Mouse (Mus musculus) heart, postnatal 4 days (tissue): ENCODE data around the gene Chchd6. TPM values are rescaled to one million over a fixed set of nuclear protein-coding genes. Genes with fewer than 3 reads are reported as not detected.

ENCODE experiments used
- DNase-seq: peaks from one replicate; pipeline ENCODE4 v3.0.0; 2021
- total RNA-seq, 2 experiments: library from RNA; stranded (reverse); gene quantifications; 2 replicates each; pipeline ENCODE4 v1.2.3; 2021

Chchd6 gene
- total RNA-seq, 2 experiments from 2014 or later, result 18.8 to 19.8 TPM

- DNase-seq, result peak; percentile 4
These were observed 236.3 kb downstream of the Chchd6 start for GRCm38 (mm10) chr6:89359192-89359591.

- no peak for DNase-seq
These were observed 239.8 kb downstream of the Chchd6 start for GRCm38 (mm10) chr6:89355661-89356060.

- DNase-seq, result no peak
These were observed 240.7 kb downstream of the Chchd6 start for GRCm38 (mm10) chr6:89354726-89355125.

GRCm38 (mm10) chr6:89354076-89354475 lies 241.4 kb downstream of the Chchd6 start:
- no peak for DNase-seq

GRCm38 (mm10) chr6:89353101-89353500 lies 242.4 kb downstream of the Chchd6 start:
- DNase-seq, result no peak

- peak; percentile 68 for DNase-seq
These were observed 243.9 kb downstream of the Chchd6 start for GRCm38 (mm10) chr6:89351441-89352137.

- no peak for DNase-seq
These were observed 244.9 kb downstream of the Chchd6 start for GRCm38 (mm10) chr6:89350520-89350919.

- DNase-seq, result peak; percentile 56
These were observed 245.4 kb downstream of the Chchd6 start for GRCm38 (mm10) chr6:89350037-89350515.

GRCm38 (mm10) chr6:89348363-89348762 lies 247.1 kb downstream of the Chchd6 start:
- DNase-seq, result peak; percentile 41

- no peak for DNase-seq
These were observed 247.7 kb downstream of the Chchd6 start for GRCm38 (mm10) chr6:89347792-89348191.

GRCm38 (mm10) chr6:89345855-89346254 lies 249.6 kb downstream of the Chchd6 start:
- no peak for DNase-seq

- DNase-seq, result no peak
These were observed 250.0 kb downstream of the Chchd6 start for GRCm38 (mm10) chr6:89345486-89345785.

GRCm38 (mm10) chr6:89344613-89345485 lies 250.6 kb downstream of the Chchd6 start:
- peak; percentile 96 for DNase-seq

- DNase-seq, result no peak
These were observed 253.5 kb downstream of the Chchd6 start for GRCm38 (mm10) chr6:89341981-89342380.

- peak; percentile 90 for DNase-seq
These were observed 256.0 kb downstream of the Chchd6 start for GRCm38 (mm10) chr6:89339447-89339846.

- DNase-seq, result no peak
These were observed 256.7 kb downstream of the Chchd6 start for GRCm38 (mm10) chr6:89338733-89339132.

GRCm38 (mm10) chr6:89337574-89337973 lies 257.9 kb downstream of the Chchd6 start:
- DNase-seq, result no peak

GRCm38 (mm10) chr6:89333964-89334702 lies 261.3 kb downstream of the Chchd6 start:
- DNase-seq, result no peak

Other genes starting within 250 kb of the Chchd6 start
- 10 to 100 TPM; 37.6 to 39.7 TPM for gene Plxna1, start 233.0 kb downstream of the Chchd6 start, total RNA-seq
- 10 to 100 TPM; 27.1 to 27.3 TPM for gene Txnrd3, start 48.3 kb upstream of the Chchd6 start, total RNA-seq
- not detected for gene Vmn1r40, start 111.9 kb upstream of the Chchd6 start, total RNA-seq
- gene Vmn1r41, start 145.1 kb upstream of the Chchd6 start, total RNA-seq, result not detected